Mouse (Mus musculus) heart, embryonic 14.5 days (tissue): ENCODE measurements at regions not wholly inside any gene's neighbourhood (a gene's known extent, or its start where the extent isn't known, plus 50 kb on each side); places are given as distances from the start of the nearest gene placed in this dataset.

Experiments used
- ATAC-seq: fragments of 200-750 bp; cut with Nextera tagmentation; 2 replicates; pipeline ENCODE4 v1.8.0; 2017; ENCODE audit warnings: low read depth, moderate TSS enrichment; ENCODE audit not compliant: insufficient number of reproducible peaks, insufficient read depth, low FRiP score
- H3K27ac ChIP-seq, 2 experiments: fragments of 200-500 bp in 1 of 2; fragments of 300-500 bp in 1 of 2; sonication (generic) in 1 of 2; replicated peaks in 1 of 2; 2 replicates each; pipeline ENCODE4 v1.5.1; 2012 to 2014; ENCODE audit warnings: low read depth in 2 of 2, low read length in 2 of 2, control low read depth in 1 of 2, mild to moderate bottlenecking in 1 of 2, mixed read lengths in 1 of 2; ENCODE audit not compliant: control insufficient read depth in 1 of 2, insufficient read depth in 1 of 2
- H3K27me3 ChIP-seq: fragments of 300-500 bp; sonication (generic); 2 replicates; pipeline ENCODE4 v1.6.1; 2014; ENCODE audit warnings: mild to moderate bottlenecking, low read length, control low read depth; ENCODE audit not compliant: control insufficient read depth, insufficient read depth
- H3K36me3 ChIP-seq: fragments of 300-500 bp; sonication (generic); 2 replicates; pipeline ENCODE4 v1.6.1; 2014; ENCODE audit warnings: mild to moderate bottlenecking, control low read depth, low read length, mixed read lengths; ENCODE audit not compliant: control insufficient read depth, insufficient read depth
- H3K4me1 ChIP-seq, 2 experiments: fragments of 200-500 bp in 1 of 2; fragments of 300-500 bp in 1 of 2; sonication (generic) in 1 of 2; 2 replicates each; pipeline ENCODE4 v1.6.1; 2012 to 2014; ENCODE audit warnings: low read length in 2 of 2, control low read depth in 1 of 2, mixed read lengths in 1 of 2; ENCODE audit not compliant: control insufficient read depth in 2 of 2, insufficient read depth in 2 of 2
- H3K4me2 ChIP-seq: fragments of 300-500 bp; sonication (generic); 2 replicates; pipeline ENCODE4 v1.6.1; 2014; ENCODE audit warnings: mild to moderate bottlenecking, low read length
- H3K4me3 ChIP-seq, 2 experiments: fragments of 200-500 bp in 1 of 2; fragments of 300-500 bp in 1 of 2; sonication (generic) in 1 of 2; 2 replicates each; pipeline ENCODE4 v1.5.1; 2012 to 2014; ENCODE audit warnings: low read length in 2 of 2, mild to moderate bottlenecking in 2 of 2, control low read depth in 1 of 2, low read depth in 1 of 2, moderate library complexity in 1 of 2; ENCODE audit not compliant: control insufficient read depth in 1 of 2, insufficient read depth in 1 of 2
- H3K9ac ChIP-seq: fragments of 300-500 bp; sonication (generic); 2 replicates; pipeline ENCODE4 v1.6.1; 2014; ENCODE audit warnings: mild to moderate bottlenecking, low read length
- H3K9me3 ChIP-seq: fragments of 300-500 bp; sonication (generic); 2 replicates; pipeline ENCODE4 v1.6.1; 2016; ENCODE audit warnings: low read length, control low read depth; ENCODE audit not compliant: control insufficient read depth
- WGBS: fragments of 180-500 bp; shearing (Covaris S2); extraction: QIAGEN DNeasy Blood & Tissue Kit; methylation state at CpG from one replicate; pipeline ENCODE4 v1.1.7; 2014; 5-methylcytosine and 5-hydroxymethylcytosine counted together

GRCm38 (mm10) chr9:100404426-100404825, 82.2 kb downstream of the Il20rb start:
- no peak for ATAC-seq
- Histone ChIP-seq H3K27me3 (no peaks in the 10 kb centered on the region), H3K4me3 (no peak overlapping the region), H3K9me3 (no peaks in the 10 kb centered on the region), H3K4me2 (no peak overlapping the region), H3K27ac (no peak overlapping the region), H3K36me3 (no peaks in the 10 kb centered on the region), H3K4me1 (no peaks in the 10 kb centered on the region), H3K9ac (no peak overlapping the region)
- 88% methylated on average over 5 of the region's 5 CpGs for WGBS

- Histone ChIP-seq H3K4me2 (no peak overlapping the region), H3K27me3 (peaks cover 4% of the 10 kb centered on the region; the same call in 1 of the 2 replicates), H3K9me3 (no peaks in the 10 kb centered on the region), H3K27ac (no peak overlapping the region), H3K9ac (no peak overlapping the region), H3K36me3 (no peaks in the 10 kb centered on the region), H3K4me1 (no peaks in the 10 kb centered on the region), H3K4me3 (no peak overlapping the region)
- WGBS, result 23% methylated on average over 8 of the region's 8 CpGs
- ATAC-seq, result no peak
Observed at GRCm38 (mm10) chr9:100400366-100400765, 86.2 kb downstream of the Il20rb start.

- H3K9ac ChIP-seq, result no peak overlapping the region
- no peak for ATAC-seq
- no peak overlapping the region for H3K4me3 ChIP-seq
- no peak overlapping the region for H3K27ac ChIP-seq
- 90% methylated on average over 7 of the region's 7 CpGs for WGBS
- no peak overlapping the region for H3K4me2 ChIP-seq
- H3K27me3 ChIP-seq, result peaks cover 4% of the 10 kb centered on the region; the same call in 1 of the 2 replicates
- no peaks in the 10 kb centered on the region for H3K36me3 ChIP-seq
- no peaks in the 10 kb centered on the region for H3K9me3 ChIP-seq
- no peaks in the 10 kb centered on the region for H3K4me1 ChIP-seq
Observed at GRCm38 (mm10) chr9:100396340-100396910, 90.2 kb downstream of the Il20rb start.

- 8% methylated on average over 5 of the region's 5 CpGs for WGBS
- H3K4me2 ChIP-seq, result no peak overlapping the region
Observed at GRCm38 (mm10) chr9:100395711-100396110, 90.9 kb downstream of the Il20rb start.

GRCm38 (mm10) chr9:100394632-100395031, 92.0 kb downstream of the Il20rb start:
- Histone ChIP-seq H3K4me1 (no peaks in the 10 kb centered on the region), H3K27ac (no peak overlapping the region), H3K4me3 (no peak overlapping the region), H3K9ac (no peak overlapping the region), H3K9me3 (no peaks in the 10 kb centered on the region), H3K4me2 (no peak overlapping the region), H3K27me3 (peaks cover 4% of the 10 kb centered on the region; the same call in 1 of the 2 replicates), H3K36me3 (no peaks in the 10 kb centered on the region)
- 56% methylated on average over 1 of the region's 1 CpGs for WGBS
- ATAC-seq, result no peak

More at GRCm38 (mm10) chr9:100395711-100396110, 90.9 kb downstream of the Il20rb start:
- H3K27ac ChIP-seq, result no peak overlapping the region
- no peaks in the 10 kb centered on the region for H3K36me3 ChIP-seq
- H3K27me3 ChIP-seq, result peaks cover 4% of the 10 kb centered on the region; the same call in 1 of the 2 replicates
- ATAC-seq, result no peak
- H3K9me3 ChIP-seq, result no peaks in the 10 kb centered on the region
- no peak overlapping the region for H3K9ac ChIP-seq
- no peak overlapping the region for H3K4me3 ChIP-seq
- no peaks in the 10 kb centered on the region for H3K4me1 ChIP-seq

- no peak overlapping the region for H3K4me2 ChIP-seq
- no peak overlapping the region for H3K4me3 ChIP-seq
- H3K36me3 ChIP-seq, result no peaks in the 10 kb centered on the region
- no peak overlapping the region for H3K9ac ChIP-seq
- no peaks in the 10 kb centered on the region for H3K4me1 ChIP-seq
- 71% methylated on average over 5 of the region's 5 CpGs for WGBS
- H3K27me3 ChIP-seq, result peaks cover 4% of the 10 kb centered on the region; the same call in 1 of the 2 replicates
- H3K9me3 ChIP-seq, result no peaks in the 10 kb centered on the region
- no peak overlapping the region for H3K27ac ChIP-seq
- ATAC-seq, result no peak
Observed at GRCm38 (mm10) chr9:100394166-100394565, 92.4 kb downstream of the Il20rb start.

GRCm38 (mm10) chr9:100392262-100392661, 94.3 kb downstream of the Il20rb start:
- 29% methylated on average over 1 of the region's 1 CpGs for WGBS
- H3K9ac ChIP-seq, result no peak overlapping the region
- no peaks in the 10 kb centered on the region for H3K36me3 ChIP-seq
- no peaks in the 10 kb centered on the region for H3K4me1 ChIP-seq
- H3K4me2 ChIP-seq, result no peak overlapping the region
- no peak overlapping the region for H3K4me3 ChIP-seq
- H3K27me3 ChIP-seq, result no peaks in the 10 kb centered on the region
- H3K9me3 ChIP-seq, result no peaks in the 10 kb centered on the region
- no peak for ATAC-seq
- no peak overlapping the region for H3K27ac ChIP-seq
